9 mouse cellular contexts compared by ENCODE assay signal in the genomic region with DNA sequence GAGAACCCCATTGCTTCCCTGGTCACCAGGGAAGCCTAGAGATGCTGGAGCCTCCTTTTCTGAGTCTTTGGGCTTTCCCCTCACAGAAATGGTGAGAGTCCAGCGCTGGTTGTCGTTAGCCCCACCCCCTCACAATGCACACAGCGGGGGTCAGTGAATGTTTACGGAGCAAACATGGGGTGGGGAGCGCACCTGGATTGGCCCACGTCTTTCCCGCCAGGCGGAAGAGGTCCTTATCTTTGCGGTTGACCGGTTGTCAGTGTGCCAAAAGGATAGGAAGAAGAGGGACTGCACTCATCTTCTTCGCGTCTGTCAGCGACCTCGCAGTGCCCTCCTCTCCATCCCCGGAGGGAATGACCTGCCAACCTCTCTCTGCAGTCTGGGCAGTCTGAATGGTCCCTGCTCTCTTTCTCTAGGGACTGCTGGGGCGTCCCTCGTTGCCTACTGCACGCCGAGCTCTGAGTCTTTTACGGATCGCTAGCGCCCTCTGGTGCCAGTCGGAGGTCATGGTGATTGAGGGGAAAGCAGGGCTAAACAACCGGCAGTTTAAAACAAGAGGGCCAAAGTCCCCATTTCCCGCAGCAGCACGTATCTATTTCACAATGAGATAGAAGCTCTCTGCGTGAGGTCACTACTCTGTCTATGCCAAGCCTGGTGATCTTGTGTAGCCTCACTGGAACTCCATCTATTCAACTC. TPM values are rescaled to one million over a fixed set of nuclear protein-coding genes. Genes with fewer than 3 reads are reported as not detected.
A peak's percentile ranks its signal among the peaks of the same experiment; 100 is the strongest.
DNase-seq lines count a peak whose midpoint lies in the region; ATAC-seq and TF ChIP-seq lines count a peak whose summit lies in the region.
"Had no signal": no experiment of that assay in that cellular context is flagged by ENCODE, and none has a peak within 500 bp of the region (broad histone marks: within the 10 kb centered on the region; RNA-seq: fewer than 3 reads in every experiment).

No protein-coding gene starts in this region.

- H3K27ac ChIP-seq in ES-Bruce4 (ENCODE audit: insufficient read depth, low read length), result no peak overlapping the region
- H3K27ac ChIP-seq in forebrain, embryonic 14.5 days (ENCODE audit: low read depth, low read length), result no peak overlapping the region
- no peak overlapping the region for H3K27ac ChIP-seq in neural tube, embryonic 15.5 days (replicated peaks)
- H3K27ac ChIP-seq: macrophage had no signal

- intact Hi-C loops in heart, postnatal 14 days (cut with DNase I), result loop anchor here (1.0 to 2.0 kb wide), 2 partner anchors 174 to 273 kb away; no protein-coding TSS in a partner anchor

- H3K4me2 ChIP-seq in forebrain, embryonic 14.5 days (ENCODE audit: low read length), result peak overlapping the region; percentile 45
- H3K4me2 ChIP-seq in neural tube, embryonic 15.5 days, result peak overlapping the region; percentile 68

- peak; percentile 93 for DNase-seq in forebrain, embryonic 14.5 days (ENCODE audit: low spot score)
- DNase-seq in heart, postnatal 14 days, result peak; percentile 89 to 94
- peak; percentile 75 for DNase-seq in large intestine, adult 2 months (ENCODE audit: low read depth, low spot score)
- DNase-seq in lung, adult 18-20 months, result peak; percentile 82 to 87
- peak; percentile 78 for DNase-seq in testis, postnatal 14 days (ENCODE audit: low spot score)

- 2% methylated on average over 27 of the region's 27 CpGs for WGBS in forebrain, embryonic 14.5 days
- 2% methylated on average over 27 of the region's 27 CpGs for WGBS in large intestine, adult 2 months
- 2% methylated on average over 27 of the region's 27 CpGs for WGBS in neural tube, embryonic 15.5 days

- peak; percentile 96 for TF ChIP-seq CTCF in ES-Bruce4 (IDR thresholded peaks at IDR 0.05; ENCODE audit: low read depth, low read length)

- TF ChIP-seq POLR2A in ES-Bruce4 (IDR thresholded peaks at IDR 0.05; ENCODE audit: insufficient read depth, low read length), result no peak

- peak; percentile 53 for ATAC-seq in cerebellum, adult (ENCODE audit: insufficient number of reproducible peaks, low FRiP score, low TSS enrichment)
- ATAC-seq in forebrain, embryonic 14.5 days, result peak; percentile 66
- peak; percentile 62 for ATAC-seq in neural tube, embryonic 15.5 days (ENCODE audit: low FRiP score)

- 0 out of 2 replicates have a peak, but pooled peaks have one; percentile 32 for TF ChIP-seq EP300 in ES-Bruce4 (IDR thresholded peaks at IDR 0.05; ENCODE audit: insufficient read depth, low read depth, low read length)

- peaks cover 5% of the 10 kb centered on the region; the same call in 1 of the 2 replicates for H3K27me3 ChIP-seq in ES-Bruce4 (ENCODE audit: control insufficient read depth, insufficient read depth, low read length, poor library complexity, severe bottlenecking)
- peaks cover 48% of the 10 kb centered on the region for H3K27me3 ChIP-seq in forebrain, embryonic 14.5 days (replicated peaks; ENCODE audit: control insufficient read depth, insufficient read depth, low read length)
- H3K27me3 ChIP-seq in neural tube, embryonic 15.5 days (replicated peaks), result peaks cover 58% of the 10 kb centered on the region

- no peaks in the 10 kb centered on the region for H3K36me3 ChIP-seq in ES-Bruce4 (ENCODE audit: control insufficient read depth, insufficient read depth, low read length, poor library complexity, severe bottlenecking)
- peaks cover 17% of the 10 kb centered on the region for H3K36me3 ChIP-seq in forebrain, embryonic 14.5 days (ENCODE audit: control insufficient read depth, insufficient read depth, low read length)
- H3K36me3 ChIP-seq in neural tube, embryonic 15.5 days, result peaks cover 13% of the 10 kb centered on the region

- no peaks in the 10 kb centered on the region for H3K4me1 ChIP-seq in ES-Bruce4 (ENCODE audit: control insufficient read depth, insufficient read depth, low read length)
- peaks cover 7% of the 10 kb centered on the region for H3K4me1 ChIP-seq in forebrain, embryonic 14.5 days (ENCODE audit: control insufficient read depth, insufficient read depth, low read length)
- peaks cover 28% of the 10 kb centered on the region for H3K4me1 ChIP-seq in neural tube, embryonic 15.5 days

- H3K9me3 ChIP-seq in ES-Bruce4 (replicated peaks; ENCODE audit: control insufficient read depth, insufficient read depth, low read length, poor library complexity, severe bottlenecking), result no peaks in the 10 kb centered on the region
- no peaks in the 10 kb centered on the region for H3K9me3 ChIP-seq in forebrain, embryonic 14.5 days (replicated peaks; ENCODE audit: control insufficient read depth, low read length)
- H3K9me3 ChIP-seq in neural tube, embryonic 15.5 days (replicated peaks), result no peaks in the 10 kb centered on the region

- H3K9ac ChIP-seq in ES-Bruce4 (ENCODE audit: low read depth, poor library complexity, severe bottlenecking), result no peak overlapping the region
- H3K9ac ChIP-seq in forebrain, embryonic 14.5 days (ENCODE audit: low read length), result peak overlapping the region; percentile 35; the same call in 1 of the 2 replicates
- H3K9ac ChIP-seq in neural tube, embryonic 15.5 days (replicated peaks), result peak overlapping the region; percentile 45; the same call in 1 of the 2 replicates

- H3K4me3 ChIP-seq in ES-Bruce4 (ENCODE audit: low read depth, low read length), result peak overlapping the region; percentile 60
- H3K4me3 ChIP-seq in forebrain, embryonic 14.5 days (ENCODE audit: low read depth, low read length), result peak overlapping the region; percentile 15; the same call in 1 of the 2 replicates
- H3K4me3 ChIP-seq in neural tube, embryonic 15.5 days (replicated peaks), result peak overlapping the region; percentile 35

RNA-seq across cellular contexts. Expression of a gene that starts 4.7 kb away (rescaled TPM):
- polyA plus RNA-seq in ES-Bruce4 (2011; ENCODE audit: insufficient read depth, insufficient read length, low read depth, missing spikeins), result not detected in 2 replicates
- 9.6 and 10.3 TPM in 2 replicates for polyA plus RNA-seq in forebrain, embryonic 14.5 days (2014; fragmentation: Nextera tagmentation; extraction: Ambion mirVana)
- total RNA-seq in heart, postnatal 14 days (2021), result under 1 TPM in 1 of 2 experiments, not detected in 1; 0.29 TPM
- 102 and 145 TPM in 2 replicates for polyA plus RNA-seq in large intestine, adult 2 months (2012; rRNA removed)
- polyA plus RNA-seq in neural tube, embryonic 15.5 days (2015; fragmentation: Nextera tagmentation; extraction: Ambion mirVana), result 10.1 and 11.5 TPM in 2 replicates

RNA-seq across cellular contexts. Expression of a gene that starts 8.7 kb away (rescaled TPM):
- polyA plus RNA-seq in ES-Bruce4 (2011; ENCODE audit: insufficient read depth, insufficient read length, low read depth, missing spikeins), result not detected in 2 replicates
- polyA plus RNA-seq in forebrain, embryonic 14.5 days (2014; fragmentation: Nextera tagmentation; extraction: Ambion mirVana), result 5.7 and 8.2 TPM in 2 replicates
- 1 to 10 TPM; 2.8 to 4.0 TPM for total RNA-seq in heart, postnatal 14 days (2021)
- 90.7 and 174 TPM in 2 replicates for polyA plus RNA-seq in large intestine, adult 2 months (2012; rRNA removed)
- polyA plus RNA-seq in neural tube, embryonic 15.5 days (2015; fragmentation: Nextera tagmentation; extraction: Ambion mirVana), result 14.0 and 21.3 TPM in 2 replicates
- polyA plus RNA-seq: macrophage had no signal

RNA-seq across cellular contexts. Expression of a gene that starts 12.2 kb away (rescaled TPM):
- 1.8 and 5.2 TPM in 2 replicates for polyA plus RNA-seq in ES-Bruce4 (2011; ENCODE audit: insufficient read depth, insufficient read length, low read depth, missing spikeins)
- 138 and 177 TPM in 2 replicates for polyA plus RNA-seq in forebrain, embryonic 14.5 days (2014; fragmentation: Nextera tagmentation; extraction: Ambion mirVana)
- 1 to 10 TPM; 6.7 to 7.6 TPM for total RNA-seq in heart, postnatal 14 days (2021)
- polyA plus RNA-seq in large intestine, adult 2 months (2012; rRNA removed), result 373 and 445 TPM in 2 replicates
- polyA plus RNA-seq in neural tube, embryonic 15.5 days (2015; fragmentation: Nextera tagmentation; extraction: Ambion mirVana), result 185 and 216 TPM in 2 replicates

RNA-seq across cellular contexts. Expression of a gene that starts 27.0 kb away (rescaled TPM):
- 0.29 TPM in 1 of 2 replicates, not detected in the other for polyA plus RNA-seq in ES-Bruce4 (2011; ENCODE audit: insufficient read depth, insufficient read length, low read depth, missing spikeins)
- 0.48 and 0.64 TPM in 2 replicates for polyA plus RNA-seq in forebrain, embryonic 14.5 days (2014; fragmentation: Nextera tagmentation; extraction: Ambion mirVana)
- total RNA-seq in heart, postnatal 14 days (2021), result under 1 TPM; 0.48 to 0.76 TPM
- 0.99 and 1.2 TPM in 2 replicates for polyA plus RNA-seq in large intestine, adult 2 months (2012; rRNA removed)
- polyA plus RNA-seq in neural tube, embryonic 15.5 days (2015; fragmentation: Nextera tagmentation; extraction: Ambion mirVana), result 1.2 and 1.9 TPM in 2 replicates
- polyA plus RNA-seq: macrophage had no signal

Comparison
In these comparisons a context has a peak if more than half of its experiments do, and no peak if none do; other contexts are left out.
1. RNA of a gene that starts 4.7 kb away (polyA plus RNA-seq): 102 to 145 TPM in large intestine, adult 2 months, 10.1 to 11.5 TPM in neural tube, embryonic 15.5 days and 9.6 to 10.3 TPM in forebrain, embryonic 14.5 days; not detected in ES-Bruce4; every median in the first group is over 10 times any median in the second.
2. RNA of a gene that starts 12.2 kb away (polyA plus RNA-seq): 373 to 445 TPM in large intestine, adult 2 months, 185 to 216 TPM in neural tube, embryonic 15.5 days and 138 to 177 TPM in forebrain, embryonic 14.5 days; 1.8 to 5.2 TPM in ES-Bruce4; every median in the first group is over 10 times any median in the second.
3. Peak in every context shown above with its lines, with median percentiles within 50 percentile points of each other: H3K4me3 ChIP-seq, ATAC-seq and DNase-seq.